Mouse (Mus musculus) E14TG2a.4 (cell line): ENCODE results near the gene Lrrc66.

Source experiments
- CTCF ChIP-seq: conservative IDR thresholded peaks from 2 replicates; pipeline ENCODE4 v1.5.1; 2014; ENCODE audit warnings: low read length
- NANOG ChIP-seq: IDR thresholded peaks from 2 replicates; pipeline ENCODE4 v1.6.1; 2014; ENCODE audit warnings: borderline replicate concordance, low read length, mixed read lengths

DNA sequence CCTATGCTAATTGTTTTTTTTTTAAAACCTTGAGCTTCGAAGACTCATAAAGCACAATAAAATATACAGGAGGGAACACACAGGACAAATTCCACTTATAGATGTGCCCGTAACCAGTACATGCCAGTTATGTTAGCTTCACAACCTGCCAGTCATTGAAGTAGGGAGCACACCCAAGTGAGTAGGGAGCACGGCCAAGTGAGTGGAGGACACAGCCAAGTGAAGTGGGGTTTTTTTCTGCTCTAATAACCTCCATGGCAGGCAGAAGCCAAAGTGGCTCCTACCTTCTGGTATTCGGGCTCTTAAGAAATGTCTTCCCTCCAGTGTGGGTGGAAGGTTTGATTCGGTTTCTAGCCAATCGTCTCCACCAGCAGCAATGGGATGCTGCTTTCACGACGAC lies 19.0 kb downstream of the Lrrc66 start:
- TF ChIP-seq CTCF (no peak), NANOG (no peak)
